Mouse (Mus musculus): ENCODE measurements around the gene Syt12.

GRCm38 (mm10) chr19:4450666-4451065 lies 26.6 kb downstream of the Syt12 start:
- TF ChIP-seq CTCF (IDR thresholded peaks at IDR 0.05; ENCODE audit: insufficient read depth, low read length) = no peak
- TF ChIP-seq POLR2A (IDR thresholded peaks at IDR 0.05; ENCODE audit: borderline replicate concordance, extremely low read depth, low read depth, low read length) = no peak
